Mouse (Mus musculus) layer of hippocampus, postnatal 10 days (tissue): ENCODE data around the gene Gm43518. TPM values are rescaled to one million over a fixed set of nuclear protein-coding genes. Genes with fewer than 3 reads are reported as not detected.

Experiments
- DNase-seq, 2 experiments: peaks; one replicate each; pipeline ENCODE4 v3.0.0; 2021; ENCODE audit warnings: low spot score in 2 of 2
- long read RNA-seq: library from polyadenylated mRNA; stranded (forward); transcript quantifications from one replicate; pipeline ENCODE4 v2.0.0, GENCODE M21; 2023
- total RNA-seq, 2 experiments: library from RNA; stranded (reverse); gene quantifications; 2 replicates each; pipeline ENCODE4 v1.2.3; 2021

Gene Gm43518
- 1 to 10 TPM; 1.3 to 1.6 TPM for total RNA-seq
- long read RNA-seq, result 0 reads

- no peak for DNase-seq
These were observed at the start of gene Gm43518 for GRCm38 (mm10) chr5:123927118-123927517. Gene Gm43518 (plus strand): TSS chr5:123927418.

- no peak for DNase-seq
These were observed 49.2 kb upstream of the Gm43518 start for GRCm38 (mm10) chr5:123878056-123878455.

- no peak for DNase-seq
These were observed 47.3 kb upstream of the Gm43518 start, which contains the start of gene Hcar1 for GRCm38 (mm10) chr5:123879928-123880327. Gene Hcar1 (minus strand): TSS chr5:123880020.

- no peak for DNase-seq
These were observed 46.4 kb upstream of the Gm43518 start for GRCm38 (mm10) chr5:123880778-123881177.

GRCm38 (mm10) chr5:123883891-123884290, 43.3 kb upstream of the Gm43518 start:
- no peak for DNase-seq

- no peak for DNase-seq
These were observed 42.9 kb upstream of the Gm43518 start for GRCm38 (mm10) chr5:123884332-123884731.

GRCm38 (mm10) chr5:123886365-123886764, 40.9 kb upstream of the Gm43518 start:
- no peak for DNase-seq

GRCm38 (mm10) chr5:123890312-123890711, 36.9 kb upstream of the Gm43518 start:
- no peak for DNase-seq

GRCm38 (mm10) chr5:123890987-123891386, 36.2 kb upstream of the Gm43518 start:
- no peak for DNase-seq

GRCm38 (mm10) chr5:123891669-123892068, 35.5 kb upstream of the Gm43518 start:
- peak; percentile 52 to 64 for DNase-seq

GRCm38 (mm10) chr5:123893520-123893919, 33.7 kb upstream of the Gm43518 start:
- no peak for DNase-seq

GRCm38 (mm10) chr5:123896395-123896794, 30.8 kb upstream of the Gm43518 start:
- DNase-seq, result no peak

- DNase-seq, result no peak
These were observed 29.9 kb upstream of the Gm43518 start for GRCm38 (mm10) chr5:123897352-123897751.

GRCm38 (mm10) chr5:123904059-123904672, 23.1 kb upstream of the Gm43518 start:
- DNase-seq, result no peak

GRCm38 (mm10) chr5:123906146-123906975, 20.9 kb upstream of the Gm43518 start:
- no peak for DNase-seq

- DNase-seq, result peak; percentile 100
These were observed 20.1 kb upstream of the Gm43518 start, which contains the start of gene Denr for GRCm38 (mm10) chr5:123906976-123907630. Gene Denr (plus strand): TSS chr5:123907175.

GRCm38 (mm10) chr5:123907631-123907977, 19.6 kb upstream of the Gm43518 start:
- DNase-seq, result no peak

GRCm38 (mm10) chr5:123914852-123915251, 12.4 kb upstream of the Gm43518 start:
- no peak for DNase-seq

- DNase-seq, result no peak
These were observed 5.1 kb upstream of the Gm43518 start for GRCm38 (mm10) chr5:123922112-123922511.

GRCm38 (mm10) chr5:123930508-123930989, 3.3 kb downstream of the Gm43518 start, which contains the start of gene Ccdc62:
Gene Ccdc62 (plus strand): TSS chr5:123930679.
- DNase-seq, result peak; percentile 86 to 92

GRCm38 (mm10) chr5:123931131-123931530, 3.9 kb downstream of the Gm43518 start:
- DNase-seq, result no peak

GRCm38 (mm10) chr5:123932927-123933326, 5.7 kb downstream of the Gm43518 start:
- no peak for DNase-seq
